Mouse (Mus musculus) cerebellum, adult 2 months (tissue): ENCODE data around the gene Tenm3.

Experiments
- CTCF ChIP-seq: fragments of 200-500 bp; IDR thresholded peaks from 2 replicates; pipeline ENCODE4 v1.5.1; 2011; ENCODE audit warnings: low read depth, mild to moderate bottlenecking, control low read depth, low read length, moderate library complexity, borderline replicate concordance; ENCODE audit not compliant: insufficient read depth
- POLR2A ChIP-seq: fragments of 200-500 bp; IDR thresholded peaks from 2 replicates; pipeline ENCODE4 v1.6.1; 2011; ENCODE audit warnings: low read length, control low read depth, borderline replicate concordance; ENCODE audit not compliant: insufficient read depth

- no peak for TF ChIP-seq CTCF
- TF ChIP-seq POLR2A = no peak
These were observed 564.4 kb downstream of the Tenm3 start for GRCm38 (mm10) chr8:48279360-48279759.
